Mouse (Mus musculus) right cerebral cortex, adult 18-20 months (tissue): ENCODE data around the gene Rfc5.
"Not testable (repeated sequence)": the region's sequence is repeated elsewhere in the genome, so short reads cannot be mapped to it uniquely, and the experiment has no call there.

Experiments
- DNase-seq: peaks from one replicate; pipeline ENCODE4 v3.0.0; 2022; ENCODE audit warnings: mixed read lengths

The Rfc5 gene

GRCm38 (mm10) chr5:117388877-117389276 is at the start of gene Rfc5:
Gene Rfc5 (minus strand): TSS chr5:117389047.
- peak; percentile 96 for DNase-seq

DNA sequence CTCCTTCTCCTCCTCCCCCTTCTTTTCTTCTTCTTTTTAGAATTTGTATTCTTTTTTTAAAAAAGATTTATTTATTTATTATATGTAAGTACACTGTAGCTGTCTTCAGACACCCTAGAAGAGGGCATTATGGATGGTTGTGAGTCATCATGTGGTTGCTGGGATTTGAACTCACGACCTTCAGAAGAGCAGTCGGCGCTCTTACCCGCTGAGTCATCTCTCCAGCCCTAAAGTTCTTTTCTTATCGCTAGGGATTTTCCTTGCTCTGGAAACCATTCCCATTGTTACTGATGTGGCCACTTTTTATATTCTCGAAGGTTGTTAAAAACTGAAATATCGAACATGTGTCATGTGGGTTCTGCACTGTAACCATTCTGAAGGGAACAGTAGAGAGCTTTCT is 44.7 kb upstream of the Rfc5 start:
- not testable (repeated sequence) for DNase-seq

DNA sequence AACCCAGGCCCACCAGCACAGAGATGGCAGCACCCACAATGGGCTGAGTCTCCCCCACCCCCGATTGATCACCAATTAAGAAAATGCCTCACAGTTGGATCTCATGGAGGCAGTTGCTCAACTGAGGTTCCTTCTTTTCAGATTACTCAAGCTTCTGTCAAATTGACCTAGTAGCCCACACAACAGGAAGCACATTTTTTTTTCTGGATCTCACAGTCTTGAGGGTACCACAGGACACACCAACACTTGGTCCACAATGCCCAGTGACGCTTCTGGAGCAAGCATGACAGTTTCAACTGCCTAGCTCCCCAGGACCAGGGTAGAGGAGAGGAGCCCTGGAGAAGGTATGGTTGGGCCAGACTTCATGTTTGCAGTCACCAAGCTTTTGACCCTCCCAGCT is 28.6 kb upstream of the Rfc5 start:
- DNase-seq, result no peak

- DNase-seq, result peak; percentile 14
Observed at GRCm38 (mm10) chr5:117415011-117415912, 26.4 kb upstream of the Rfc5 start.

GRCm38 (mm10) chr5:117414611-117415010 is 25.8 kb upstream of the Rfc5 start:
- peak; percentile 16 for DNase-seq

GRCm38 (mm10) chr5:117413507-117414501 is 25.0 kb upstream of the Rfc5 start, which contains the start of gene Ksr2:
Gene Ksr2 (plus strand): TSS chr5:117414000.
- peak; percentile 83 for DNase-seq

GRCm38 (mm10) chr5:117409369-117409768 is 20.5 kb upstream of the Rfc5 start:
- no peak for DNase-seq

DNA sequence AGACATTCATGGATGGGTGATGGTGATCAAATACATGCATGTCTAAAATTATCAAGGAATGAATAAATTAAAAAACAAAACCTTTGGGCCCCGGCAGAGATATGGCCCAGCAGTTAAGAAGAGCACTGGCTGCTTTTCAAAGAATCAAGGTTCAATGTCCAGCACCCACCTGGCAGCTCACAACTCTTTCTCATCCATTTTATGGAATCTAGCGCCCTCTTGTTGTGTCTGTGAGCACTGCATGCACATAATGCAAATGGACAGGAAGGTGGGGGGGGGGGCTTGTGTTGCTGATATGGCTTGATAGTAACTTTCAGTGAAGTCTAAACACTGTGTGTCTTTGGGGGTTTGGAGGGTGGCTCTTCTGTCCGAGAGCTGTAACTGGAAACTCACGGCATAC is 19.4 kb upstream of the Rfc5 start:
- no peak for DNase-seq

GRCm38 (mm10) chr5:117404671-117405070 is 15.8 kb upstream of the Rfc5 start:
- DNase-seq, result not testable (repeated sequence)

- DNase-seq, result no peak
Observed at GRCm38 (mm10) chr5:117403609-117404008, 14.8 kb upstream of the Rfc5 start.

DNA sequence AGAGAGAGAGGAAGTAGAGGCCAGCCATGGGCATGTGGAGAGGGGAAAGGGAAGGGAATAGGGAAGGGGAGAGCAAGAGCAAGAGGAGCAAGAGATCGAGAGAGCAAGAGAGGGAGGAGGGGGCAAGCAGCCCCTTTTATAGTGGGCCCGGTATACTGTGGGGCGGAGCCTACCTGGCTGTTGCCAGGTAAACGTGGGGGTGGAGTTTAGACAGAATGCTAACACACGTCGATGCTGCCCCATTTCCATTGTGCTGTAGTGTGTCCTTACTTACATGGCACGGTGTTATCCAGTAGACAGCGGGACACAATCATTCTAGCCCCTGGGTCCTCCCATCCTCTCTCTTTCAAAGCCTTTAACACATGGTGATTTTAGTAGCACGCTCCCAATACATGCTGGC is 10.4 kb upstream of the Rfc5 start:
- no peak for DNase-seq

DNA sequence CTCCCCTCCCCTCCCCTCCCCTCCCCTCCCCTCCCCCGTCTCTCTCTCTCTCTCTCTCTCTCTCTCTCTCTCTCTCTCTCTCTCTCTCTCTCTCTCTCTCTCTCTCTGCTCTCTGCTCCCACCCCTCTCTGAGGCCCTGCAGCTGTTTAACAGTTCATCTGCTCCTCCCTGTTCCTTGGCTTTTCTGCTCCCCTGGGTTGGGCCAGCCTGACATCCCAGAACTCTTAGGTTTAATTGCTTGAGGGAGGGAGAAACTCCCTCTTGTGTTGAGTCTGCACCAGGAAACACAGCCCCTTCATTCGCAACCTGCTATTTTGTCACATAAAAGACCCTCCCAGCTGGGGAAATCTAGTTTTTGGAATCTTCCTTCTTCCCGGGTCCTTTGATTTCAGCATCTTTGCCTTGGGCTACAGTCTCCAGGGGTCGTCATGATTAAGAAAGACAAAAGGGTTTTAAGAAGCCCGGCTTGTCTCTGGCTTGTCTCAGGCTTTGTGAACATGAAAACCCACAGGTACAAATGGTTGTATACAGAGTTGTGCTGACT is 9.2 kb upstream of the Rfc5 start:
- no peak for DNase-seq

DNA sequence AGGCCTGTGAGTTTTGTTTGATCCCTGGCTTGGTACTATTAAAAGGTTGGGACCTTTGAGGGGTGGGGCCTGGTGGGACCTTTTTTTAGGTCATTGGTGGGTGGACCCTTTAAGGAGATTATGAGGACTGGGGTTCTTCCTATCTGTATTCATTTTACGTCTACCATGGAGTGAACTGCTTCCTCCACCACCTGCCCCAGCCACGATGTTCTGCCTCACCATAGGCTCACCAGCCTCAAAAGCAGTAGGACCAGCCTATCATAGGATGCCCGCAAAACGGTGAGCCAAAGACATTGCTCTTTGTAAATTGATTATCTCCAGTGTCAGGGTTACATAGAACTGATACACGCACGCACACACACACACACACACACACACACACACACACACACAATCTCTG is 8.5 kb upstream of the Rfc5 start:
- no peak for DNase-seq

GRCm38 (mm10) chr5:117396596-117397014 is 7.8 kb upstream of the Rfc5 start:
- no peak for DNase-seq

DNA sequence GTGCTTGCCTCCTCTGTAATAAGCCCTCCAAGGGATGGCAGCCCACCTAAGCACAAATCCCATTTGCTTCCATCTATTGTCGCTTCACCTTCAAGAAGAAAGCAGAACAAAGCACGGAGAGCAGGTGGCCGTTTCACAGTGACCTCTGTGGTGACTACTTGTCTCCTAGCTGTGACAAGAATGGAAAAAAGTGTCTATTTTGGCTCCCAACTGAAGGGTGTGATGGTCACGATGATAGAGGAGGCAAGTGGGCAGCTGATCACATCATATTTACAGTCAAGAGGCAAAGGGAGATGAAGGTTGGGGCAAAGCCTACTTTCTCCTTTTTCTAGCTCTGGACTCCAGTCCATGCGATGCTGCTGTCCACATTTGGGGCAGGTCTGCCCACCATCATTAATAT is 7.0 kb upstream of the Rfc5 start:
- no peak for DNase-seq

- no peak for DNase-seq
Observed at GRCm38 (mm10) chr5:117390895-117391294, 2.0 kb upstream of the Rfc5 start.

DNA sequence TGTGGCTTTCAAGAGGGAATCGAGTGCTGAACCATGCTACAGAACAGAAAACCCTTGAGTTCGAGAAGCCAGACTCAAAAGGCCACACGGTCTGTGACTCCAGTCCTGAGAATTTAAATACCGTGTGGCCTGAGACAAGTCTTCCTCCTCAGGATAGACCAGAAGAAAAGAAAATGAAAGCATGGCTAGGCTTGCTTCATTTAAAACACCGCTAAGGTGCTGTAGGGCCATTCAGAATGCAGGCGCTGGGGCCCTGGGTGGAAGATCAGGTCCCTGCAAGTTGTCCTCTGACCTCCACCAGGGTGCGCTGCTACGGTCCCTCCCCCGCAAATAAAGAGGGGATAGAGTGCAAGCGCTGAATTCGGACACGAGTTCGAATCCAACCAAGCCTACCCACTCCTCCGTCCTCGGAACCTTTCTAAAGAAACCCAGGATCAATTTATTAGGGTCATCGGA is 523 bp downstream of the Rfc5 start:
- no peak for DNase-seq

- DNase-seq, result no peak
Observed at GRCm38 (mm10) chr5:117383198-117383597, 5.6 kb downstream of the Rfc5 start.

GRCm38 (mm10) chr5:117381785-117382184 is 7.1 kb downstream of the Rfc5 start:
- DNase-seq, result no peak

GRCm38 (mm10) chr5:117380199-117380598 is 8.6 kb downstream of the Rfc5 start:
- no peak for DNase-seq

- not testable (repeated sequence) for DNase-seq
Observed at GRCm38 (mm10) chr5:117377731-117378130, 11.1 kb downstream of the Rfc5 start.

- peak; percentile 59 for DNase-seq
Observed at GRCm38 (mm10) chr5:117376331-117376761, 12.5 kb downstream of the Rfc5 start.
